Mouse (Mus musculus) lung, postnatal 4 days (tissue): ENCODE measurements around the gene Ehd2.

ENCODE experiments used
- DNase-seq, 2 experiments: peaks; one replicate each; pipeline ENCODE4 v3.0.0; 2021

Gene Ehd2

DNA sequence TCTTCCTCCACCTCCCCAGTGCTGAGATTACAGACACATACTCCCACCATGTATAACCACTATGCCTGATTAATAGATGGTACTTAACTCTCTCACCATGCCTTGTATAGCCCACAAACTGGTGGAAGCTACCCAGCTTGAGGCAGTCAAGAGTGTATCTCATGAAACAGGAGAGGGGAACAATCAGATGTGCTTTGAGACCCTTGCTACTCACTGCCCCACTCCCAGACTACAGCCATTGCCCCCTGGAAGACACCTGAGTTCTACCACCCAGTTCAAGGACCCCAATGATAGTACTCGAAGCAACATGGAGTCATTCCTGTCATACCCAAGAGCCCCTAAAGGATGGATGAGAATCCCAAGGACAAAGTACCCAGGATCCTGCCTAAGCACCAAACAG lies 60.8 kb downstream of the Ehd2 start:
- DNase-seq: no peak

DNA sequence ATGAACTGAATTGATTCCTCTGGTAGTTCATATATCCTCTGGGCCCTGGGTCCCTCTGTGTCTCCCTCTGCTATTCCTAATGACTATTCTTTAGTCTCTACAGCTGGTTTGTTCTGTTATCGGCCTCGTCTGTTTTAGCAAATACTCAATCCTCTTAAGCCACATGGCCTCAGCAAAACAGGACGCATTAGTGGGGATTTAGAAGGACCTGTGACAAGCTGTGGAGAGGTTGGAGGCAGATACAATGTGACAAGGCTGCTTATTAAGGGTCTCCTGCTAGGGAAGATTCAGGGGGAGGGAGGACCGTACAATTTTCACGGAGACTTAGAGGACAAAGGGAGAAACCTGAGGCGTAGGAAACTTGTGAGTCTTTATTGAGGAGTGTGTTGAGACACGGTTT lies 61.5 kb downstream of the Ehd2 start:
- no peak for DNase-seq

DNA sequence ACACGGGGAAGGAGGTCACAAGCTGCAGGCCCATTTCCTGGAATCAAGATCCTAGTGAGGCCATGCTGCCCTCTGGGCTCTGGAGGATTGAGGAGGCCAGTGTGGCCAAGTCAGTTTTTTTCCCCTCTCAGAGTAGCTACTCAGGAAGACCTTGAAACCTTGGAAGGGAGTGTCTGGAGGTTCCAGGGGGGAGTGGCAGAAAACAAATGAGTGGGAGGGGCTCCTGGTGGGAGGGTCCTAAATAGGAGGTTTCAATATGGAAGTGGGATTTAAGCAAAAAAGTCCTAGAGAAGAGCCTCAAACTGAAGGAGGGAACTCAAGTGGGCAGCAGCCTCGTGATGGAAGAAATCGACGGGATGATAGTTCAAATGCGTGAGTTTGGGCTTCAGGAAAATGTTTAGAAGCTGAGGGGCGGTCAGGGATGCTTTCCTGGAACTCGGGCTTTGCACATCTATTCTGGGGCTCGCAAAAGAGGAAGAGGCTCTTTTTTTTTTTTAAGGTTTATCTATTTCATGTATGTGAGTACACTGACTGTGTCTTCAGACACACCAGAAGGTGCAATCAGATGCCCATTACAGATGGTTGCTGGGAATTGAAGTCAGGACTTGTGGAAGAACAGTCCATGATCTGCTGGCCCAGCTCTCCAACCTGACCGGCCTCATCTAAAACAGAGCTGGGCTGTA lies 65.9 kb downstream of the Ehd2 start:
- no peak for DNase-seq
